Mouse (Mus musculus): ENCODE data around the gene Adamtsl3. TPM values are rescaled to one million over a fixed set of nuclear protein-coding genes. Genes with fewer than 3 reads are reported as not detected.
"Not testable (repeated sequence)": the region's sequence is repeated elsewhere in the genome, so short reads cannot be mapped to it uniquely, and the experiment has no call there.

Adamtsl3 gene
- total RNA-seq, 2 experiments from 2014 or later: 6.0 to 6.4 TPM

GRCm38 (mm10) chr7:82361127-82361526, 25.6 kb downstream of the Adamtsl3 start:
- DNase-seq: no peak

GRCm38 (mm10) chr7:82364567-82364966, 29.1 kb downstream of the Adamtsl3 start:
- no peak for DNase-seq

- peak in 1 of 2 experiments; percentile 16 for DNase-seq
Observed at GRCm38 (mm10) chr7:82366056-82366455, 30.6 kb downstream of the Adamtsl3 start.

GRCm38 (mm10) chr7:82366471-82366870, 31.0 kb downstream of the Adamtsl3 start:
- no peak for DNase-seq

GRCm38 (mm10) chr7:82368047-82368446, 32.6 kb downstream of the Adamtsl3 start:
- DNase-seq: no peak

- DNase-seq: peak; percentile 42 to 51
Observed at GRCm38 (mm10) chr7:82370132-82370531, 34.6 kb downstream of the Adamtsl3 start.

- peak; percentile 64 to 82 for DNase-seq
Observed at GRCm38 (mm10) chr7:82371411-82371810, 35.9 kb downstream of the Adamtsl3 start.

GRCm38 (mm10) chr7:82378311-82378710, 42.8 kb downstream of the Adamtsl3 start:
- no peak for DNase-seq

- DNase-seq: peak; percentile 32 to 59
Observed at GRCm38 (mm10) chr7:82379765-82380164, 44.3 kb downstream of the Adamtsl3 start.

GRCm38 (mm10) chr7:82382843-82383535, 47.5 kb downstream of the Adamtsl3 start:
- DNase-seq: no peak

GRCm38 (mm10) chr7:82383536-82383848, 48.0 kb downstream of the Adamtsl3 start:
- no peak for DNase-seq

GRCm38 (mm10) chr7:82387121-82387520, 51.6 kb downstream of the Adamtsl3 start:
- DNase-seq: peak; percentile 15 to 32

- no peak for DNase-seq
Observed at GRCm38 (mm10) chr7:82394435-82395186, 59.1 kb downstream of the Adamtsl3 start.

GRCm38 (mm10) chr7:82395239-82395638, 59.7 kb downstream of the Adamtsl3 start:
- no peak for DNase-seq

GRCm38 (mm10) chr7:82395751-82396512, 60.4 kb downstream of the Adamtsl3 start:
- no peak for DNase-seq

GRCm38 (mm10) chr7:82396869-82397268, 61.4 kb downstream of the Adamtsl3 start:
- DNase-seq: no peak

- no peak for DNase-seq
Observed at GRCm38 (mm10) chr7:82397632-82398031, 62.1 kb downstream of the Adamtsl3 start.

GRCm38 (mm10) chr7:82405466-82406045, 70.1 kb downstream of the Adamtsl3 start:
- no peak for DNase-seq

- peak in 1 of 2 experiments; percentile 23 for DNase-seq
Observed at GRCm38 (mm10) chr7:82410966-82411365, 75.5 kb downstream of the Adamtsl3 start.

GRCm38 (mm10) chr7:82416653-82417052, 81.2 kb downstream of the Adamtsl3 start:
- DNase-seq: no peak

GRCm38 (mm10) chr7:82417053-82417452, 81.6 kb downstream of the Adamtsl3 start:
- no peak for DNase-seq

GRCm38 (mm10) chr7:82420329-82421052, 85.0 kb downstream of the Adamtsl3 start:
- DNase-seq: not testable (repeated sequence)

Measured in heart, adult 18-20 months (tissue).